Comparison of ENCODE assay signal across 19 mouse cellular contexts in the genomic region with DNA sequence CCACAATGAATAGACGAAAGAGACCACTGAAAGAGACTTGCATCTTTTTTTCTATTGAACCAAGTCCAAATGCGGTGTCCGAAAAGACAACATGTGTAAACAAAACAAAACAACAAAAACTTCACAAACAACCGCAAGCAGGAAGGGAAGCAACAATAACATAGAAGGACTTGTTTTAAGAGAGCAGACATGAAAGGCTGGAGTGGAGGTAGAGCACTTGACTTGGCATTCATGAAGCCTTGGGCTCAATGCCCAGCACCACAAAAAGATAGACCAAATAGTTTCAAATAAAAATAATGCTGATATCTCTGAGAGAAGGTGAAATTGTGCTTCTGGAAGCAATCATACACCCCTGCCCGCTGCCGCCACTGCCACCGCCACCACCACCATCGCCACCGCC. TPM values are rescaled to one million over a fixed set of nuclear protein-coding genes. Genes with fewer than 3 reads are reported as not detected.
DNase-seq lines count a peak whose midpoint lies in the region; ATAC-seq and TF ChIP-seq lines count a peak whose summit lies in the region.
"Had no signal": no experiment of that assay in that cellular context is flagged by ENCODE, and none has a peak within 500 bp of the region (broad histone marks: within the 10 kb centered on the region; RNA-seq: fewer than 3 reads in every experiment).

No protein-coding gene starts in this region.

- H3K4me2 ChIP-seq in hindbrain, embryonic 13.5 days: no peak overlapping the region
- H3K4me2 ChIP-seq in stomach, postnatal 0 days (replicated peaks; ENCODE audit: low read depth): no peak overlapping the region
- H3K4me2 ChIP-seq: intestine, embryonic 15.5 days; liver, embryonic 13.5 days had no signal

- no peak overlapping the region for H3K9ac ChIP-seq in hindbrain, embryonic 13.5 days
- H3K9ac ChIP-seq in stomach, postnatal 0 days (ENCODE audit: low read length): no peak overlapping the region
- H3K9ac ChIP-seq: forebrain, postnatal 0 days; intestine, embryonic 15.5 days; liver, embryonic 13.5 days had no signal

- no peak overlapping the region for H3K4me3 ChIP-seq in hindbrain, embryonic 13.5 days
- no peak overlapping the region for H3K4me3 ChIP-seq in hindbrain, embryonic 10.5 days
- H3K4me3 ChIP-seq in stomach, postnatal 0 days (ENCODE audit: low read depth, low read length): no peak overlapping the region
- no peak overlapping the region for H3K4me3 ChIP-seq in limb, embryonic 10.5 days
- H3K4me3 ChIP-seq: intestine, embryonic 15.5 days; liver, embryonic 13.5 days had no signal

- ATAC-seq in cerebellum, adult (ENCODE audit: insufficient number of reproducible peaks, low FRiP score, low TSS enrichment): no peak
- ATAC-seq in hindbrain, embryonic 13.5 days (ENCODE audit: low FRiP score): no peak
- no peak for ATAC-seq in stomach, postnatal 0 days (ENCODE audit: low FRiP score, low TSS enrichment)
- ATAC-seq: intestine, embryonic 15.5 days; Patski had no signal

- no peak for TF ChIP-seq CTCF in stomach, postnatal 0 days (IDR thresholded peaks at IDR 0.05; ENCODE audit: low read depth)

- 94% methylated on average over 9 of the region's 9 CpGs for WGBS in hindbrain, embryonic 13.5 days
- 96% methylated on average over 9 of the region's 9 CpGs for WGBS in hindbrain, embryonic 10.5 days
- WGBS in stomach, postnatal 0 days: 96% methylated on average over 9 of the region's 9 CpGs
- 96% methylated on average over 9 of the region's 9 CpGs for WGBS in limb, embryonic 10.5 days

- TF ChIP-seq EP300 in stomach, postnatal 0 days (optimal IDR thresholded peaks at IDR 0.05): no peak

- peak overlapping the region; percentile 66; the same call in 1 of the 2 replicates for H3K27ac ChIP-seq in hindbrain, embryonic 13.5 days
- H3K27ac ChIP-seq in hindbrain, embryonic 10.5 days: no peak overlapping the region
- H3K27ac ChIP-seq in stomach, postnatal 0 days (replicated peaks): peak overlapping the region; percentile 79; the same call in 1 of the 2 replicates
- no peak overlapping the region for H3K27ac ChIP-seq in limb, embryonic 10.5 days
- H3K27ac ChIP-seq: intestine, embryonic 15.5 days; kidney, postnatal 0 days; liver, embryonic 13.5 days had no signal

- peaks cover 79% of the 10 kb centered on the region for H3K4me1 ChIP-seq in hindbrain, embryonic 13.5 days (replicated peaks)
- peaks cover 44% of the 10 kb centered on the region for H3K4me1 ChIP-seq in hindbrain, embryonic 10.5 days (replicated peaks)
- H3K4me1 ChIP-seq in stomach, postnatal 0 days (replicated peaks; ENCODE audit: control insufficient read depth, insufficient read depth): peaks cover 3% of the 10 kb centered on the region; the same call in 1 of the 2 replicates
- peaks cover 7% of the 10 kb centered on the region; the same call in 1 of the 2 replicates for H3K4me1 ChIP-seq in limb, embryonic 10.5 days
- H3K4me1 ChIP-seq: intestine, embryonic 15.5 days; liver, embryonic 13.5 days had no signal

- peaks cover 40% of the 10 kb centered on the region for H3K36me3 ChIP-seq in hindbrain, embryonic 13.5 days
- peaks cover 68% of the 10 kb centered on the region for H3K36me3 ChIP-seq in hindbrain, embryonic 10.5 days
- no peaks in the 10 kb centered on the region for H3K36me3 ChIP-seq in stomach, postnatal 0 days (ENCODE audit: control insufficient read depth, insufficient read depth, low read length)
- H3K36me3 ChIP-seq in limb, embryonic 10.5 days: 0 out of 2 replicates have a peak, but pooled peaks cover 2% of the 10 kb centered on the region
- H3K36me3 ChIP-seq: intestine, embryonic 15.5 days; liver, embryonic 13.5 days had no signal

- peak; percentile 48 for DNase-seq in cerebellum, adult 11 months
- no peak for DNase-seq in hindbrain, embryonic 10.5 days (ENCODE audit: low spot score)
- peak; percentile 25 for DNase-seq in ovary, postnatal 36 days (ENCODE audit: low spot score)
- DNase-seq in ovary, postnatal 14 days (ENCODE audit: low spot score): no peak
- no peak for DNase-seq in stomach, postnatal 0 days (ENCODE audit: low spot score)
- no peak for DNase-seq in limb, embryonic 10.5 days (ENCODE audit: low spot score)
- DNase-seq: embryo, embryonic 11 days; forebrain, postnatal 0 days; gastrocnemius, postnatal 25 days; left cerebral cortex, postnatal 4 days; liver, embryonic 13.5 days; lung, postnatal 4 days; right cerebral cortex, postnatal 14 days; thymus, postnatal 4 days had no signal

- no peaks in the 10 kb centered on the region for H3K9me3 ChIP-seq in hindbrain, embryonic 13.5 days
- no peaks in the 10 kb centered on the region for H3K9me3 ChIP-seq in hindbrain, embryonic 10.5 days
- no peaks in the 10 kb centered on the region for H3K9me3 ChIP-seq in stomach, postnatal 0 days (ENCODE audit: control insufficient read depth, low read length)
- H3K9me3 ChIP-seq in limb, embryonic 10.5 days (replicated peaks): no peaks in the 10 kb centered on the region
- H3K9me3 ChIP-seq: intestine, embryonic 15.5 days; liver, embryonic 13.5 days had no signal

- no peaks in the 10 kb centered on the region for H3K27me3 ChIP-seq in hindbrain, embryonic 13.5 days
- H3K27me3 ChIP-seq in hindbrain, embryonic 10.5 days (ENCODE audit: insufficient read depth, poor library complexity, severe bottlenecking): no peaks in the 10 kb centered on the region
- no peaks in the 10 kb centered on the region for H3K27me3 ChIP-seq in stomach, postnatal 0 days (ENCODE audit: control insufficient read depth, insufficient read depth, low read length)
- H3K27me3 ChIP-seq in limb, embryonic 10.5 days (ENCODE audit: low read depth, poor library complexity, severe bottlenecking): no peaks in the 10 kb centered on the region
- H3K27me3 ChIP-seq: intestine, embryonic 15.5 days; liver, embryonic 13.5 days; Patski had no signal

RNA-seq across cellular contexts. Expression of a gene that starts 30.5 kb away (rescaled TPM):
- 2,103 and 2,232 TPM in 2 replicates for polyA plus RNA-seq in hindbrain, embryonic 13.5 days (2015; fragmentation: Nextera tagmentation; extraction: Ambion mirVana)
- 743 and 1,096 TPM in 2 replicates for polyA plus RNA-seq in hindbrain, embryonic 10.5 days (2016; fragmentation: Nextera tagmentation; extraction: Ambion mirVana)
- polyA plus RNA-seq in stomach, postnatal 0 days (2015; fragmentation: Nextera tagmentation; extraction: Ambion mirVana): 54.1 and 63.8 TPM in 2 replicates
- 60.1 and 64.6 TPM in 2 replicates for polyA plus RNA-seq in limb, embryonic 10.5 days (2016; fragmentation: Nextera tagmentation; extraction: Ambion mirVana)

Comparison
In these comparisons a context has a peak if more than half of its experiments do, and no peak if none do; other contexts are left out.
1. DNase-seq: peak in cerebellum, adult 11 months (single experiment) and ovary, postnatal 36 days (single experiment); none in hindbrain, embryonic 10.5 days (single experiment), ovary, postnatal 14 days (single experiment), stomach, postnatal 0 days (single experiment) and limb, embryonic 10.5 days (single experiment).
2. H3K27ac ChIP-seq: peak in hindbrain, embryonic 13.5 days (single experiment) and stomach, postnatal 0 days (single experiment); none in hindbrain, embryonic 10.5 days (single experiment) and limb, embryonic 10.5 days (single experiment).
3. RNA of a gene that starts 30.5 kb away (polyA plus RNA-seq): 2,103 to 2,232 TPM in hindbrain, embryonic 13.5 days and 743 to 1,096 TPM in hindbrain, embryonic 10.5 days; 54.1 to 63.8 TPM in stomach, postnatal 0 days and 60.1 to 64.6 TPM in limb, embryonic 10.5 days; every median in the first group is over 10 times any median in the second.